Mouse (Mus musculus) lung, adult 2 months (tissue): ENCODE measurements around the gene Rag1.

Source experiments
- CTCF ChIP-seq: fragments of 200-500 bp; IDR thresholded peaks from 2 replicates; pipeline ENCODE4 v1.5.1; 2011; ENCODE audit warnings: mild to moderate bottlenecking, low read length, control low read depth; ENCODE audit not compliant: insufficient read depth
- POLR2A ChIP-seq: fragments of 200-500 bp; IDR thresholded peaks from 2 replicates; pipeline ENCODE4 v1.6.1; 2011; ENCODE audit warnings: low read depth, mild to moderate bottlenecking, control low read depth, low read length, borderline replicate concordance; ENCODE audit errors: extremely low read depth

DNA sequence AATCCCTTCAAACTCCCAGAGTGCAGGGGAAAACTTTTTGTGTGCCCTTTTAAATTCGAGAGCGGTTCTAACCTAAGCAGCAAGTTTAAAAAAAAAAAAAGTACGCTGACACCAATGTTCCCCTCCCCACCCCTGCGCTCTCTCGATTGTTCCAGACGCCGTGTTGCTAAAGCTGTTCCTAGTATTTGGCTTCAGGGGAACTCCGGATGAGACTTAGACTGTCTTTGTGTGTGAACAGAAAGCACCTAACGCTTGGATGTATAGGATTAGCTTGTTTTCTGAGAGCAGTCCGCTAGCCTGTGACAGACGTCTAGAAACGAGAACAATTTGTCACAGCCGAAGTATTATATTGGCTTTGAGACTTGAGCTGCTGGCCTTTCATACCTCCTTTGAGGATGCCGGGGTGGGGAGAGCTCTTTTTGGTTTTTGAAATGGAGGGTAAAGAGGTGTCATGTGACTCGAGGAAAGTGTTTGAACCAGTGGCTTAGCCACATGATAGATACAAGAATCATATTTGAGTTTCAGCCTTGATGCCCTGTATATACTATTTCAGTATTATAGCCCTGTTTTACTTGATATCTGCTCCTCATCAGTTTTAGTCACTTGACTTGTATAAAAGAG is 30.0 kb upstream of the Rag1 start:
- no peak for TF ChIP-seq CTCF
- TF ChIP-seq POLR2A, result no peak
